Mouse (Mus musculus): ENCODE measurements around the gene Oard1. TPM values are rescaled to one million over a fixed set of nuclear protein-coding genes. Genes with fewer than 3 reads are reported as not detected.

Oard1 gene
- polyA plus RNA-seq (2012; rRNA removed) = 19.0 and 21.8 TPM in 2 replicates

DNA sequence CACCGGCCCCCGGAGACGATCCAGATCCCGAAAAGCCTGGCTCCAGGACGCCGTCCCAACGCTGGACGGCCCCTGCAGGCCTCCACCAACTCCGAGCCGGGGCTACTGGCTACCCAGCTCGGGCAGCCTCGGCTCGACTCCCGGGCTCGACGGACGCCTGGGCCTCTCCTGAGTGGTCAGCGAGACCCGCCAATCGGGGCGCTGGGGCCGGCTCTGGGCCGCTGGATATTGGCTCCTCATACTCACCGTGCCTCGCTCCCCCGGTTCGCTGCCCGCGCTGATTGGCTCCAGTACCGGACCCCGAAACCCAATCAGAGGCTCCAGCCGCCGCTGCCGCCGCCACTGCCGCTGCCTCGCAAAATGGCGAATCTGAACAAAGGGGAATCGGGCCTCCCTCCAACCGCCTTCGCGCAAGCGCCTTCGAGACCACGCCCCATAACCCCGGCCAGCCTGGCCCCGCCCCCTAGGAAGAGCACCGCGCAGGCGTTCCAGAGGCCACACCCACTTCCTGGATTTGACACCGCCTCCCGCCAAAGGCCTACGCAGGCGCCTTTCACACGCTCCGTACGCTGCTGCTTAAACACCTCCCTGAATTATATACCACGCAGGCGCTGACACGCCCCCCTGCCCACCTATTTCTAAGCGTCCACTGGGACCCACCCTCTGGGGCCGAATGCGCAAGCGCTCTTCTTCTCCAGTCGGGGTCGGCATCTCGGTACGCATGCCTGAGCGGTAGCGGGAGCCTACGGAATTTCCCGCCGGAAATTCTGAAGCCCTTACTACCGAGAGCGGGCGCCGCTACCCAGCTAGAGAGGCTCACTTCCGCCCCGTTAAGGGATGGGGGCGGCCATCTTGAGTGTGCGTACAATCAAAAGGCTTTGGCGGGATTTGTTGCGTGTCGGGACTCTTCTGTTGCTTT lies at the start of gene Oard1, which contains the start of gene Nfya:
TSS of gene Oard1 (plus strand) at position 635 of the 919 bp plus-strand sequence.
TSS of gene Nfya (minus strand) at position 527 of the 919 bp plus-strand sequence.

DNA sequence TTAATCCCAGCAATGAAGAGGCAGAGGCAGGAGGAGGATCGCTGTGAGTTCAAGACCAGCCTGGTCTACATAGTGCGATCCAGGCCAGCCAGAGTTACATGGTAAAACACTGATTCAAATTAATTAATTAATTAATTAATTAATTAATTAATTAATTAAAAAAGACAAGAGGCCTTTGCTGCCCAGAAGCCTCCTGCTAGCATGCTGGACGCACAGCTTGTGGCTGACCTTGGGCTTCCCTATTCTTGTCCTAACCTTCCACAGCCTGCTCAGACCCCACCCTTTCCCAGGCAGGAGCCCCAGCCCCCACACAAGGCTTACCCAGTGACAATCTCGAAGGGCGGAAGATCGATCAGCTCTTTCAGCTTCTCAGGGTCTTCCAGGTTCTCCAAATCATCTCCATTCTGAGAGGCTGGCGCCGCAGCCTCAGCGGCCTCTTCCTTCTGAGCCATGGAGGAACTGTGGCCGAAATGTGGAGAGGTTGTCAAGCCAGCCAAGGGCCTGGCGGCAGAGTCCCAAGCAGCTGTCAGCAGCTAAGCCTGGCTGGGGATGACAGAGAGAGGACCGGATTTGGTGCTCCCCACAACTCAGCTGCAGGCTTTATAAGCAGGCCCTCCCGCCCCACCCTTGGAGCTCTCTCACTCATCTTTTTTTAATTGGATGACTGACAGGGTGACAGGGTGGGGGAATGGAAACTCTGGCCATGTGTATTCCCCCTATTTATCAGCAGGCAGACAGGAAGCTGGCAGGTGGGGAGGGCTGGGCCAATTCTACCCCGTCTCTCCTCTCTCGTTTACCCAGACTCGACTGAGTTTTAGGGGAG lies 22.6 kb downstream of the Oard1 start, which contains the start of gene Apobec2:
TSS of gene Apobec2 (minus strand) at position 773 of the 823 bp plus-strand sequence.

DNA sequence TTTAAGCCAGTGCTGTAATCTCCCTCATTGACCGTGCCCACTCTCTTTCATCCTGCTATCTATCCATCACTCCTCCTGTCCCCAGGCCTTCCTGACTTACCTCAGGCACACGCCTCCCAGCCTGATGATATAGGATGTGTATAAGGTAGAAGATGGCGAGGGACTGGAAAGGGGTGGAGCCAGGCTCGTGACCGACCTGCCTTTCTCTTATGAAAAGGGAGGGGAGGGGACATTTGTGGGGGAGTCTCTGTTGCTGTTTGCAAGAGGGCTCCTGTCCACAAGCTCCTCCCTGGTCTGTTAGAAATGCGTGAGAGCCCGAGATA lies 41.5 kb downstream of the Oard1 start, which contains the start of gene Tspo2:
TSS of gene Tspo2 (minus strand) at position 170 of the 323 bp plus-strand sequence.

DNA sequence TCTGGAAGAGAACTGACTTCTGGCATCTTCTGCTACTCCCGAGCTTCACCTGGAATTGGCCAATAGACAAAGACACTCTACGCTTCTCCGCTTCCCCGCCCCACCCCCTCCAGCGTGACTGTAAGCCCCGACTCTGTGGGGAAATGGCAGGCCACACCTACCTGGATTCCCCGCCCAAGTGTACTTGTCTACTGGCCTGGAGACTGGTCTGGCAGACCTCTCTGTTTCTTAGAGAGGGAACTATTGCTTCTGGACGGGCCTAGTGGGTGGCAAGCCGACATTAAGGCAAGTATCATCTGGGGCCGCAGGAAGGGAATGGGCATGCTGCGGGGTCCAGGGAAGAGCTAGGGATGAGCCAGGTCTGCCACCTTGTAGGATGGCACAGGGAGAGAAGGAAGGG lies 44.9 kb downstream of the Oard1 start, which contains the start of gene Unc5cl:
TSS of gene Unc5cl (plus strand) at position 214 of the 400 bp plus-strand sequence.

Other genes with a start within 250 kb of the Oard1 start
- gene A530064D06Rik, start 242.7 kb upstream of the Oard1 start, polyA plus RNA-seq (2012; rRNA removed) = 0.05 TPM in 1 of 2 replicates, not detected in the other
- gene Trem1, start 177.2 kb upstream of the Oard1 start, polyA plus RNA-seq (2012; rRNA removed) = 0.03 TPM in 1 of 2 replicates, not detected in the other
- gene Trem3, start 162.2 kb upstream of the Oard1 start, polyA plus RNA-seq (2012; rRNA removed) = 0.08 and 0.09 TPM in 2 replicates
- 0.09 TPM in 1 of 2 replicates, not detected in the other for gene Treml4, start 145.7 kb upstream of the Oard1 start, polyA plus RNA-seq (2012; rRNA removed)
- gene Treml2, start 110.5 kb upstream of the Oard1 start, polyA plus RNA-seq (2012; rRNA removed) = 0.10 and 0.13 TPM in 2 replicates
- gene B430306N03Rik, start 93.9 kb upstream of the Oard1 start, polyA plus RNA-seq (2012; rRNA removed) = 0.03 and 0.09 TPM in 2 replicates
- 4.7 and 7.9 TPM in 2 replicates for gene Trem2, start 63.6 kb upstream of the Oard1 start, polyA plus RNA-seq (2012; rRNA removed)
- 0.07 and 0.12 TPM in 2 replicates for gene Treml1, start 50.1 kb upstream of the Oard1 start, polyA plus RNA-seq (2012; rRNA removed)
- 92.1 and 104 TPM in 2 replicates for gene Nfya, start 108 bp upstream of the Oard1 start, polyA plus RNA-seq (2012; rRNA removed)
- 0.32 and 5.4 TPM in 2 replicates for gene Apobec2, start 22.9 kb downstream of the Oard1 start, polyA plus RNA-seq (2012; rRNA removed)
- gene Tspo2, start 41.5 kb downstream of the Oard1 start, polyA plus RNA-seq (2012; rRNA removed) = 1.4 and 1.6 TPM in 2 replicates
- gene Unc5cl, start 44.9 kb downstream of the Oard1 start, polyA plus RNA-seq (2012; rRNA removed) = 0.15 and 0.17 TPM in 2 replicates

Measured in central nervous system, embryonic 18 days (tissue).